Mouse (Mus musculus) hindbrain, embryonic 10.5 days (tissue): ENCODE measurements around the gene Usp31. TPM values are rescaled to one million over a fixed set of nuclear protein-coding genes. Genes with fewer than 3 reads are reported as not detected.

Source experiments
- DNase-seq: peaks from one replicate; pipeline ENCODE4 v3.0.0-alpha.2; 2017; ENCODE audit warnings: low spot score
- H3K27ac ChIP-seq: fragments of 300-500 bp; sonication (generic); 2 replicates; pipeline ENCODE4 v1.5.1; 2016; ENCODE audit warnings: mild to moderate bottlenecking, moderate library complexity
- H3K27me3 ChIP-seq: fragments of 300-500 bp; sonication (generic); 2 replicates; pipeline ENCODE4 v1.6.1; 2016; ENCODE audit warnings: mild to moderate bottlenecking; ENCODE audit not compliant: poor library complexity, insufficient read depth, severe bottlenecking
- H3K36me3 ChIP-seq: fragments of 300-500 bp; sonication (generic); 2 replicates; pipeline ENCODE4 v1.6.1; 2016; ENCODE audit warnings: mild to moderate bottlenecking, moderate library complexity
- H3K4me1 ChIP-seq: fragments of 300-500 bp; sonication (generic); replicated peaks from 2 replicates; pipeline ENCODE4 v1.6.1; 2016; ENCODE audit warnings: mild to moderate bottlenecking
- H3K4me3 ChIP-seq: fragments of 300-500 bp; sonication (generic); 2 replicates; pipeline ENCODE4 v1.5.1; 2016; ENCODE audit warnings: mild to moderate bottlenecking, moderate library complexity
- H3K9me3 ChIP-seq: fragments of 300-500 bp; sonication (generic); 2 replicates; pipeline ENCODE4 v1.6.1; 2016; ENCODE audit warnings: mild to moderate bottlenecking, moderate library complexity
- WGBS: fragments of 180-500 bp; shearing (Covaris S2); methylation state at CpG from one replicate; pipeline ENCODE4 v1.1.7; 2016; 5-methylcytosine and 5-hydroxymethylcytosine counted together
- polyA plus RNA-seq: library from polyadenylated mRNA; unstranded; fragments of >200 nt; fragmentation: Nextera tagmentation; extraction: Ambion mirVana; gene quantifications from 2 replicates; pipeline ENCODE4 v1.2.1, GENCODE M21; 2016

Gene Usp31
- polyA plus RNA-seq, 1 experiment from 2014 or later, result 2.1 TPM

DNA sequence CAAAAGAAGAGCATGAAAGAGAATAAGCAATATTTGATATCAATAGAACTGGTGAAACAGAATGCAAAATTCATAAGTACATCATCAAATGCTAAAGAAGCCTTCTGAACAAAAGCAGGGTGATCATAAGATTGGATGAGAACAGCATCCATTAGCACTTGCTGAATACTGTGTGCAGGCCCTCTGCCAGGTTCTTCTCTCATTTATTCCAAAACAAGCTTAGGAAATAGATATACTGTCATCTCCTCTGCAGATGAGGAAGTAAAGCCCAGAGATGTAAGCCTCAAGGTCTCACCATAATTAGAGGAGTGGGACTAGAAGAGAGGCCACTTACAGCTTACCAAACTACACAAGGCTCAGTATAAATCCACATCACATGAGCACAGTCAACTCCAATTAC is 7.8 kb downstream of the Usp31 start:
- Histone ChIP-seq H3K36me3 (peaks cover 12% of the 10 kb centered on the region; the same call in 1 of the 2 replicates), H3K27ac (no peak overlapping the region), H3K4me1 (peaks cover 29% of the 10 kb centered on the region), H3K9me3 (no peaks in the 10 kb centered on the region), H3K4me3 (no peak overlapping the region), H3K27me3 (no peaks in the 10 kb centered on the region)
- DNase-seq, result no peak

GRCm38 (mm10) chr7:121697574-121697973 is 9.5 kb downstream of the Usp31 start:
- H3K4me3 ChIP-seq, result no peak overlapping the region
- H3K27ac ChIP-seq, result no peak overlapping the region
- no peaks in the 10 kb centered on the region for H3K27me3 ChIP-seq
- no peaks in the 10 kb centered on the region for H3K9me3 ChIP-seq
- DNase-seq, result no peak
- 57% methylated on average over 1 of the region's 1 CpGs for WGBS
- peaks cover 18% of the 10 kb centered on the region; the same call in 1 of the 2 replicates for H3K4me1 ChIP-seq
- H3K36me3 ChIP-seq, result peaks cover 6% of the 10 kb centered on the region; the same call in 1 of the 2 replicates

GRCm38 (mm10) chr7:121697170-121697569 is 9.9 kb downstream of the Usp31 start:
- Histone ChIP-seq H3K27ac (no peak overlapping the region), H3K9me3 (no peaks in the 10 kb centered on the region), H3K27me3 (no peaks in the 10 kb centered on the region), H3K4me3 (no peak overlapping the region), H3K4me1 (peaks cover 16% of the 10 kb centered on the region; the same call in 1 of the 2 replicates), H3K36me3 (peaks cover 4% of the 10 kb centered on the region; the same call in 1 of the 2 replicates)
- DNase-seq, result no peak

DNA sequence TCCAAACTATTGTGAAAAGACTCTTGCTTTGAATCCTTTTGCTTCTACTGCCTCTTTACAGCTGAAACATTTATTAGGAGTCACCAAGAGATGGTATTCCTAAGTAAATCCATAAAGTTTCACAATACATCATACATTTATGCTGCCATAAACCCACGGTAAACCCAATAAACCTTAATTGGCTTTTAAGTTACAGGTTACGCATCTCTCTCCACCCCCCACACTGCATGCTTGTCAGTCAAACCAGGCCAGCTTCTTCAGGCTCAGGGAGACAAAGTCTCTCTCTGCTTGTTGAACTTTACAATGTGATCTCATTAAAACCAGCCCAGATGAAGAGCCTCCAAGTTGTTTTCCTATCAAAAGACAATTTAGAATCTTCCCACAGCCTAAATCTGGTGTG is 15.2 kb downstream of the Usp31 start:
- Histone ChIP-seq H3K27me3 (no peaks in the 10 kb centered on the region), H3K4me1 (0 out of 2 replicates have a peak, but pooled peaks cover under 1% of the 10 kb centered on the region), H3K36me3 (no peaks in the 10 kb centered on the region), H3K9me3 (no peaks in the 10 kb centered on the region), H3K4me3 (no peak overlapping the region), H3K27ac (no peak overlapping the region)
- 87% methylated on average over 2 of the region's 2 CpGs for WGBS
- DNase-seq, result no peak

- peaks cover 4% of the 10 kb centered on the region; the same call in 1 of the 2 replicates for H3K36me3 ChIP-seq
- H3K27me3 ChIP-seq, result no peaks in the 10 kb centered on the region
- no peak overlapping the region for H3K4me3 ChIP-seq
- no peaks in the 10 kb centered on the region for H3K9me3 ChIP-seq
- no peak for DNase-seq
- H3K27ac ChIP-seq, result no peak overlapping the region
- H3K4me1 ChIP-seq, result no peaks in the 10 kb centered on the region
Observed at GRCm38 (mm10) chr7:121689338-121689737, 17.7 kb downstream of the Usp31 start.

DNA sequence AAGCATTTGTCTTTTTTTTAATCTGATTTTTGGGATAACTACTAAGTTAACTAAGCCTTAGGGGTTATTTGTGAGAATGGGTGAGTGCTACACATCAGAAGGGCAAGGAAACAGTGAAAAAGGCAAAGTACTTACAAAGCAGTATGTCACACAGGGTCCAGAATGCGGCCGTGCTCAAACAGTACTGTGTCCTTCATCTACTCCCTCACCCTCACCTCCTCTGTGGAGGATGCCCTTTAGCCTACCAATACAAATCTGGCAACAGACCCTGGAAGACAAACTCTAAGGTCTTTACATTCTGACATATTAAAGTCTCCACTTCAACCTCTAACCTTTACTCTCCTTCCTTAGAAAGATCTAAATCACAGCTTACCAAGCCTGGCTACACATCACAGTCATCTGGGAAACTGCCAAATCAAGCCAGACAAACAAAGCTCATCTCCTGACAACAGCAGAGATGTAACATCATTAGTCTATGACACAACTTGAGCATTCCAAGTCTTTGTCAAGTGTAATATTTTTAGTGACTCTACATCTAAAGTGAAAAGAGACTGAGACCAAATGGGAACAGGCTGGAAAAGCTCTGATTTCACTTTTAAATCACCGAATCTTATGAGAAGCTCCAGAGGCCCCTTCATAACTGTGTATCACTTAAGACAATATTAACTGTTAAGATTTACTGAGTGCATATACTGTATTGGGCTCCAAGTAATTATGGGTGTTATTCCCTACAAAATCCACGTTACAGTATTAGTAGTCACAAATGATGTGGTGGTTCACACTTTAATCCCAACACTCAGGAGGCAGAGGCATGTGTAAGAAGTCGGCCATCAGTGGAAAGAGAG is 21.7 kb downstream of the Usp31 start:
- H3K36me3 ChIP-seq, result peaks cover 4% of the 10 kb centered on the region; the same call in 1 of the 2 replicates
- DNase-seq, result no peak
- H3K27ac ChIP-seq, result no peak overlapping the region
- H3K27me3 ChIP-seq, result no peaks in the 10 kb centered on the region
- 93% methylated on average over 5 of the region's 5 CpGs for WGBS
- H3K4me1 ChIP-seq, result no peaks in the 10 kb centered on the region
- no peak overlapping the region for H3K4me3 ChIP-seq
- H3K9me3 ChIP-seq, result no peaks in the 10 kb centered on the region

DNA sequence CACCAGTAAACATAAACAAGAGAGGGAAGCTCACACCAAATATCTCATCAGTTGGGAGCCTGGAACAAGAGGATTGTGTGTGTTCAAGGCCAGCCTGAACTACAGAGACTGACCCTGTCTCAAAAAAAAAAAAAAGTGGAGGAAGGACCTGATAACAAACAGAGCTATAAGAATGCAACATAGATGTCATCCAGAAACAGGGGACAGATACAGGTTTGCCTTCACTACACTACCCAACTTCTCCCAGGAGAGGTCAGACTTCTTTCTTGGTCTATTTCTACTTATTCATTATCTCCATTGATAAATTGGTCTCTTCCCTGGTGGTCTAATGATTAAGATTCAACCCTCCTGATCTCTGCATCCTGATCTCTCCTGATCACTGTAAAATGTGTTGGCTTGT is 25.9 kb downstream of the Usp31 start:
- H3K36me3 ChIP-seq, result peaks cover 17% of the 10 kb centered on the region
- H3K27ac ChIP-seq, result no peak overlapping the region
- no peaks in the 10 kb centered on the region for H3K27me3 ChIP-seq
- no peaks in the 10 kb centered on the region for H3K4me1 ChIP-seq
- no peak for DNase-seq
- H3K9me3 ChIP-seq, result no peaks in the 10 kb centered on the region
- H3K4me3 ChIP-seq, result no peak overlapping the region

- Histone ChIP-seq H3K9me3 (no peaks in the 10 kb centered on the region), H3K36me3 (peaks cover 40% of the 10 kb centered on the region), H3K27ac (no peak overlapping the region), H3K27me3 (no peaks in the 10 kb centered on the region), H3K4me1 (no peaks in the 10 kb centered on the region), H3K4me3 (no peak overlapping the region)
- no peak for DNase-seq
- 86% methylated on average over 4 of the region's 4 CpGs for WGBS
Observed at GRCm38 (mm10) chr7:121677105-121677753, 29.8 kb downstream of the Usp31 start.

DNA sequence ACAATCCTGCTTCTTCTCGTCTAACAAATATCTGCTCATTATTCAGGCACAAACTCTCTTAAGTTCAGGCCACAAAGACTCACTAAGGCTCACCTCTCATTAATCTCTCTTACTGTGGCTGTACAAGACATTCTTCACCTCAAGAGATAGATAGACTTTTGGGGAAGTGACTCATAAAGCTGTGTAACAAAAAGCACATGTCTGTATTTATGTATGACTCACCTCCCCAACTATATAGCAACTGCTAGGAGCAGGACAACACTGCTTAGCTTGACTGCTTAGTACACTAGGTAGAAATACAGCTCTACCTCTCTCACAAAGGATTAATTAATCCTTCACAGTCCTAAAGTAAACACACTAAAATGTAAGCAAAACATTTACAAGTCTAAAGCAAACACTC is 46.3 kb downstream of the Usp31 start:
- H3K27me3 ChIP-seq, result no peaks in the 10 kb centered on the region
- peaks cover 83% of the 10 kb centered on the region for H3K36me3 ChIP-seq
- 85% methylated on average over 1 of the region's 1 CpGs for WGBS
- no peak for DNase-seq
- no peak overlapping the region for H3K27ac ChIP-seq
- no peaks in the 10 kb centered on the region for H3K9me3 ChIP-seq
- H3K4me3 ChIP-seq, result no peak overlapping the region
- no peaks in the 10 kb centered on the region for H3K4me1 ChIP-seq

DNA sequence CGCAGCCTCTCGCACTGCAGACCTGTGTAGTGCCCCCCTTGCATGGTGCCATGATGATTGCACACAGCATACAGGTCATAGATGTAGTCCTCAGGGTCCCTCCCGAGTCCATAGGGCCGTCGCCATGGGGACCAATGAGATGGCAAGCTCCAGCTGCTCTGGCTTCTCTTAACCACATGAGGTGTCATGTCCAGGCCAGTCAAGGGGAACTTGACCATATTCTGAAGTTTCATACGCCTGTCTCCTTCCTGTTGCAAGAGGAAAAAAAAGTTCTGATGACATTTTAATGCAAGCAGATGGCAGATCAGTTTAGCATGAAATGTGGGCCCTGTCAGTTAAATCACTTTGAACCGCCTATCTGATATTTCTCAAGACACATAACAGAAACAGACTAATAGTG is 48.2 kb downstream of the Usp31 start:
- Histone ChIP-seq H3K4me3 (no peak overlapping the region), H3K4me1 (no peaks in the 10 kb centered on the region), H3K27ac (no peak overlapping the region), H3K9me3 (no peaks in the 10 kb centered on the region), H3K27me3 (no peaks in the 10 kb centered on the region), H3K36me3 (peaks cover 82% of the 10 kb centered on the region)
- no peak for DNase-seq
- WGBS, result 89% methylated on average over 7 of the region's 7 CpGs

- Histone ChIP-seq H3K4me1 (no peaks in the 10 kb centered on the region), H3K27me3 (no peaks in the 10 kb centered on the region), H3K36me3 (peaks cover 75% of the 10 kb centered on the region), H3K27ac (no peak overlapping the region), H3K4me3 (no peak overlapping the region), H3K9me3 (no peaks in the 10 kb centered on the region)
- DNase-seq, result no peak
- 93% methylated on average over 2 of the region's 2 CpGs for WGBS
Observed at GRCm38 (mm10) chr7:121654675-121655074, 52.4 kb downstream of the Usp31 start.

DNA sequence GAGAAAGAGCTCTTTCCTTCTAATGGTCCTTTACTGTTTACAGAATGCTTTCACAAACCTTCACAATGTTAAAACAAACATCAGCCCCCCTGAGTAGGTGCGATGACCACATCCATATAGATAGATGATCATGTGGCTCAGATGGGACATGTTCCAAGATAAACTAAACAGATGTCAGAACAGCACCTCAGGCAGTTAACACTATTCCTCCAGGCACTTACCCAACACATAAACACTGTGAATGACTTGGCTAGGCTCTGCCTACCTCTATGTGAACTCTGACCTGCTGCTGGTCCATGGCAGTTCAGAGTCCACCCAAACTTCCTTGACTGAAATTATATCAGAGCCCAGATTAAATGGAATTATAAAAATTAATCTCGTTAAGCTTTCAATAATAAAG is 54.4 kb downstream of the Usp31 start:
- H3K27ac ChIP-seq, result no peak overlapping the region
- no peaks in the 10 kb centered on the region for H3K27me3 ChIP-seq
- H3K36me3 ChIP-seq, result peaks cover 75% of the 10 kb centered on the region
- H3K9me3 ChIP-seq, result no peaks in the 10 kb centered on the region
- DNase-seq, result no peak
- H3K4me1 ChIP-seq, result no peaks in the 10 kb centered on the region
- no peak overlapping the region for H3K4me3 ChIP-seq
- WGBS, result 95% methylated on average over 2 of the region's 2 CpGs

DNA sequence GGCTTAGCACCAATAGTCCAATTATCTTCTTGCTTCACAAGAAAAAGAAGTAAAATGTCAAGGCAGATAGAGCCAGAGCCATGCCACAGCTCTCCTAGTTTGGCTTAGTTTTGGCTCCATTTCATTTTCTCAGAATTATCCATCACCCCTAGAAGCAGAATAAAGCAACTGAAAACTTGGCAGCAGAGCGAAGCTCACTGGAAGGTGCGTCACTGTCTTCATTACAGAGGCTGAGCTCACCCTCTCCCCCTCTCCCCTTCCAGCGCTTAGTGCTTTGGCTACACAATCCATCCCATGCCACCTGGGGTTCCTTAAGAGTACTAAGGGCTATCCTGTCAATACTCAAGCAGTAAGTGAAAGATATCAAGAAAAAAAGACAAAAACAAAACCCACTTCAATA is 56.3 kb downstream of the Usp31 start:
- no peaks in the 10 kb centered on the region for H3K4me1 ChIP-seq
- no peaks in the 10 kb centered on the region for H3K27me3 ChIP-seq
- DNase-seq, result no peak
- no peak overlapping the region for H3K4me3 ChIP-seq
- H3K36me3 ChIP-seq, result peaks cover 78% of the 10 kb centered on the region
- H3K27ac ChIP-seq, result no peak overlapping the region
- 94% methylated on average over 3 of the region's 3 CpGs for WGBS
- H3K9me3 ChIP-seq, result no peaks in the 10 kb centered on the region
